Comparison of ENCODE assay signal across 9 mouse cellular contexts in the genomic region with DNA sequence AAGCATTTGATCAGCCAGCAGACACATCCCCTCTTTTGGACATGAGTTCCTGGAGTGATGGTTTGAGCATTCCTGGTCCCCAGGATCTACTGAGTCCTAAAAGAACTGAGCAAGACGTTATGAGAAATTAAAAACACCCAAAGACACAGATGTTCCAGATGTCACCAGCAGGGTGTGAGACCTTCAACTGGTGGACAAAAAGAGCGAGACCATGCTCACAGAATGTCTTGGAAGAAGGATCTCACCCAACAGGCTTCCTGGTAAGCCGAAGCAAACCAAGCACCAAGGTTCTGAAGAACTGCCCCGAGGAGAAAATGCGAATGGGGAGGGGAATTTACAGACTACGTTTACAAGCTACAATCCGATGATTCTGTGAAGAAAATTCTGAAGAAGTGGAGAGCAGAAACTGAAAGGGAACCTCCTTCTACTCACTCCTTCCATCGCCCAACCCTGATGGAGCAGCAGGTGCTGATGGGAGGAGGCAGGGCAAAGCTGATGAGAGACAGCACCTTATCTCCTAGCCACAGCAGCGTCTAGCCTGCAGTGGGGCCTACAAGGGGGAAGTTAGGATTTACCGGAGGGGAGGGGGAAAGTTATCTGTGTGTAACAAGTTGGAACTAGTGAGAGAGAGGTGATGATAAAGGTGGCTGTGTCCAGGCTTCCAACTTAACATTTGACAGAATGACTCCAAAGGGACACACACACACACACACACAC. TPM values are rescaled to one million over a fixed set of nuclear protein-coding genes. Genes with fewer than 3 reads are reported as not detected.
A peak's percentile ranks its signal among the peaks of the same experiment; 100 is the strongest.
DNase-seq lines count a peak whose midpoint lies in the region; ATAC-seq and TF ChIP-seq lines count a peak whose summit lies in the region.
"Had no signal": no experiment of that assay in that cellular context is flagged by ENCODE, and none has a peak within 500 bp of the region (broad histone marks: within the 10 kb centered on the region; RNA-seq: fewer than 3 reads in every experiment).

No protein-coding gene starts in this region.

- H3K27me3 ChIP-seq in Patski = no peaks in the 10 kb centered on the region
- H3K27me3 ChIP-seq: hindbrain, embryonic 13.5 days had no signal

- in situ Hi-C loops in Patski (cut with MboI; ENCODE audit: low pct_unique_long_range_greater_than_20kb) = no loop called here

- ATAC-seq in CD4-positive, CD25-positive, alpha-beta regulatory T cell, adult 4 months = peak; percentile 49
- ATAC-seq in Patski = no peak
- peak; percentile 70 for ATAC-seq in inflammation-experienced regulatory T-cells, adult 6 months

- POLR2A ChIA-PET in Patski (lab: Charles Lee) = no interaction called here

- intact Hi-C loops in left cerebral cortex, postnatal 4 days (cut with DNase I) = no loop called here

- DNase-seq in Patski (ENCODE audit: low read depth, low spot score) = no peak
- DNase-seq in skeletal muscle tissue, adult 2 months (ENCODE audit: low read depth, low spot score) = peak; percentile 12
- no peak for DNase-seq in gastrocnemius, adult 18-20 months (ENCODE audit: low spot score)
- no peak for DNase-seq in left cerebral cortex, postnatal 4 days
- DNase-seq in ovary, adult 18-20 months (ENCODE audit: low spot score) = no peak
- no peak for DNase-seq in gastrocnemius, postnatal 10 days

- peak; percentile 23 for TF ChIP-seq CTCF in Patski (IDR thresholded peaks at IDR 0.05)

- CTCF ChIA-PET in Patski (lab: Charles Lee) = no interaction called here

RNA-seq across cellular contexts. Expression of gene Samd7, which starts 19.4 kb away (rescaled TPM):
- polyA plus RNA-seq in CD4-positive, CD25-positive, alpha-beta regulatory T cell, adult 4 months (2017; shearing (Covaris generic)) = not detected
- not detected for polyA plus RNA-seq in Patski (2021)
- polyA plus RNA-seq in inflammation-experienced regulatory T-cells, adult 6 months (2017; shearing (Covaris generic)) = not detected
- not detected for total RNA-seq in gastrocnemius, adult 18-20 months (2021)
- under 1 TPM in 1 of 2 experiments, not detected in 1; 0.22 TPM for total RNA-seq in left cerebral cortex, postnatal 4 days (2021)
- under 1 TPM; 0.26 to 0.36 TPM for total RNA-seq in gastrocnemius, postnatal 10 days (2021)
- polyA plus RNA-seq: hindbrain, embryonic 13.5 days had no signal

RNA-seq across cellular contexts. Expression of gene Sec62, which starts 27.2 kb away (rescaled TPM):
- polyA plus RNA-seq in CD4-positive, CD25-positive, alpha-beta regulatory T cell, adult 4 months (2017; shearing (Covaris generic)) = 100 to 1,000 TPM in 1 of 2 experiments, 10 to 100 TPM in 1; 51.5 to 103 TPM
- polyA plus RNA-seq in Patski (2021) = 149 TPM
- 100 to 1,000 TPM in 1 of 3 experiments, 10 to 100 TPM in 2; 62.0 to 106 (median 82.2) TPM for polyA plus RNA-seq in inflammation-experienced regulatory T-cells, adult 6 months (2017; shearing (Covaris generic))
- 10 to 100 TPM; 36.9 to 39.0 TPM for total RNA-seq in gastrocnemius, adult 18-20 months (2021)
- total RNA-seq in left cerebral cortex, postnatal 4 days (2021) = 10 to 100 TPM; 68.5 to 68.7 TPM
- 10 to 100 TPM; 53.1 to 67.8 TPM for total RNA-seq in gastrocnemius, postnatal 10 days (2021)
